Mouse (Mus musculus): Measurements from ENCODE around the gene Rps2. TPM values are rescaled to one million over a fixed set of nuclear protein-coding genes. Genes with fewer than 3 reads are reported as not detected.

Rps2 gene
- total RNA-seq, 2 experiments from 2014 or later = 673 to 751 TPM

- no peak for DNase-seq
- intact Hi-C loops (cut with DNase I) = no loop called here
These were observed 39.5 kb downstream of the Rps2 start for GRCm38 (mm10) chr17:24757394-24757793.

GRCm38 (mm10) chr17:24761121-24761520 lies 43.2 kb downstream of the Rps2 start:
- no peak for DNase-seq
- intact Hi-C loops (cut with DNase I) = no loop called here

- no peak for DNase-seq
These were observed 47.3 kb downstream of the Rps2 start for GRCm38 (mm10) chr17:24765016-24765905.

GRCm38 (mm10) chr17:24766266-24766875 lies 48.5 kb downstream of the Rps2 start:
- no peak for DNase-seq
- intact Hi-C loops (cut with DNase I) = no loop called here

More at GRCm38 (mm10) chr17:24765016-24765905, 47.3 kb downstream of the Rps2 start:
- intact Hi-C loops (cut with DNase I) = no loop called here

- intact Hi-C loops (cut with DNase I) = no loop called here
- no peak for DNase-seq
These were observed 51.2 kb downstream of the Rps2 start for GRCm38 (mm10) chr17:24769146-24769545.

Other genes with a start within 250 kb of the Rps2 start
- 10 to 100 TPM; 13.6 to 16.2 TPM for gene E4f1, start 247.8 kb upstream of the Rps2 start, total RNA-seq (2021)
- 10 to 100 TPM; 43.2 to 43.4 TPM for gene Pgp, start 247.7 kb upstream of the Rps2 start, total RNA-seq (2021)
- gene Bricd5, start 244.2 kb upstream of the Rps2 start, total RNA-seq (2021) = under 1 TPM in 1 of 2 experiments, not detected in 1; 0.38 TPM
- 10 to 100 TPM in 1 of 2 experiments, 1 to 10 TPM in 1; 10.0 to 10.8 TPM for gene Mlst8, start 239.0 kb upstream of the Rps2 start, total RNA-seq (2021)
- gene Caskin1, start 229.5 kb upstream of the Rps2 start, total RNA-seq (2021) = under 1 TPM; 0.10 to 0.43 TPM
- gene Traf7, start 190.2 kb upstream of the Rps2 start, total RNA-seq (2021) = 10 to 100 TPM; 57.2 to 65.5 TPM
- under 1 TPM; 0.19 to 0.34 TPM for gene Rab26, start 183.9 kb upstream of the Rps2 start, total RNA-seq (2021)
- gene Pkd1, start 168.3 kb upstream of the Rps2 start, total RNA-seq (2021) = 10 to 100 TPM; 58.0 to 63.2 TPM
- gene Tsc2, start 85.5 kb upstream of the Rps2 start, total RNA-seq (2021) = 10 to 100 TPM; 76.7 to 88.2 TPM
- gene Nthl1, start 85.4 kb upstream of the Rps2 start, total RNA-seq (2021) = 1 to 10 TPM; 2.1 to 4.1 TPM
- gene Slc9a3r2, start 67.8 kb upstream of the Rps2 start, total RNA-seq (2021) = 100 to 1,000 TPM; 134 TPM
- not detected for gene Npw, start 59.7 kb upstream of the Rps2 start, total RNA-seq (2021)
- 10 to 100 TPM; 20.2 to 21.6 TPM for gene Zfp598, start 48.4 kb upstream of the Rps2 start, total RNA-seq (2021)
- under 1 TPM in 1 of 2 experiments, not detected in 1; 0.12 TPM for gene Syngr3, start 28.2 kb upstream of the Rps2 start, total RNA-seq (2021)
- 10 to 100 TPM; 15.9 to 16.2 TPM for gene Gfer, start 22.0 kb upstream of the Rps2 start, total RNA-seq (2021)
- 1 to 10 TPM in 1 of 2 experiments, under 1 TPM in 1; 0.96 to 1.0 TPM for gene Noxo1, start 21.9 kb upstream of the Rps2 start, total RNA-seq (2021)
- gene Tbl3, start 10.5 kb upstream of the Rps2 start, total RNA-seq (2021) = 10 to 100 TPM; 16.8 to 19.5 TPM
- gene Rnf151, start 53 bp upstream of the Rps2 start, total RNA-seq (2021) = not detected
- 100 to 1,000 TPM; 939 to 954 TPM for gene Ndufb10, start 6.4 kb downstream of the Rps2 start, total RNA-seq (2021)
- 100 to 1,000 TPM; 186 to 197 TPM for gene Rpl3l, start 9.7 kb downstream of the Rps2 start, total RNA-seq (2021)
- 100 to 1,000 TPM; 214 TPM for gene Msrb1, start 18.5 kb downstream of the Rps2 start, total RNA-seq (2021)
- gene Hs3st6, start 34.9 kb downstream of the Rps2 start, total RNA-seq (2021) = under 1 TPM in 1 of 2 experiments, not detected in 1; 0.29 TPM
- not detected for gene Meiob, start 86.2 kb downstream of the Rps2 start, total RNA-seq (2021)
- gene Hagh, start 122.0 kb downstream of the Rps2 start, total RNA-seq (2021) = 100 to 1,000 TPM; 109 to 122 TPM
- 10 to 100 TPM; 70.8 to 78.1 TPM for gene Fahd1, start 132.2 kb downstream of the Rps2 start, total RNA-seq (2021)
- 1 to 10 TPM; 8.3 to 8.4 TPM for gene Igfals, start 147.9 kb downstream of the Rps2 start, total RNA-seq (2021)
- gene Nubp2, start 168.2 kb downstream of the Rps2 start, total RNA-seq (2021) = 10 to 100 TPM; 19.9 to 21.8 TPM
- gene Spsb3, start 168.5 kb downstream of the Rps2 start, total RNA-seq (2021) = 10 to 100 TPM; 32.4 to 39.3 TPM
- gene Eme2, start 177.0 kb downstream of the Rps2 start, total RNA-seq (2021) = 10 to 100 TPM; 17.5 to 17.9 TPM
- 100 to 1,000 TPM; 108 to 115 TPM for gene Mrps34, start 177.0 kb downstream of the Rps2 start, total RNA-seq (2021)
- 10 to 100 TPM; 41.5 to 43.7 TPM for gene Nme3, start 178.4 kb downstream of the Rps2 start, total RNA-seq (2021)
- gene Mapk8ip3, start 218.9 kb downstream of the Rps2 start, total RNA-seq (2021) = 10 to 100 TPM; 66.2 to 70.4 TPM
- 10 to 100 TPM in 1 of 2 experiments, 1 to 10 TPM in 1; 7.5 to 11.1 TPM for gene Jpt2, start 242.6 kb downstream of the Rps2 start, total RNA-seq (2021)